In the genomic region with DNA sequence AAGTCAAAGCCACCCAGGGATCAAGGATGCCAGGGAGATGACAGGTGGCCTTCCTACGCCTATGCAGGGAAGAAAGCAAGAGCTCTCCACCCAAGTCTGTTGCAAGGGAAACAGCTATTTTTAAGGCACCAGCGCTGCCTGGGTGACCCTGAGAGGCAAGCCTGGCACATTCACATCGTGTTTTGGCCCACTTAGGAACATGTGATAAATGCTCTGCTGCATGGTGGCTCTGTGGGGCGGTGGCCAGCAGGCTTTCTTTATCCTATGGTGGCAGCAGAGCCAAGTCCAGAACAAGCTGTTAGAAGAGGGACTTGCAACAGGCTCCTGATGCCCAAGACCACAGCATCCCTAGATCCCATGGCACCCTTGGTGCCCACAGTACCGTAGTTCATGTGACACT, we compare ENCODE assay signal across 26 mouse cellular contexts. TPM values are rescaled to one million over a fixed set of nuclear protein-coding genes. Genes with fewer than 3 reads are reported as not detected.
A peak's percentile ranks its signal among the peaks of the same experiment; 100 is the strongest.
DNase-seq lines count a peak whose midpoint lies in the region; ATAC-seq and TF ChIP-seq lines count a peak whose summit lies in the region.
"Had no signal": no experiment of that assay in that cellular context is flagged by ENCODE, and none has a peak within 500 bp of the region (broad histone marks: within the 10 kb centered on the region; RNA-seq: fewer than 3 reads in every experiment).

No protein-coding gene starts in this region.

- no peak overlapping the region for H3K9ac ChIP-seq in heart, embryonic 12.5 days
- H3K9ac ChIP-seq in midbrain, embryonic 14.5 days (replicated peaks; ENCODE audit: low read length), result no peak overlapping the region
- no peak overlapping the region for H3K9ac ChIP-seq in intestine, postnatal 0 days (ENCODE audit: low read depth, low read length)
- H3K9ac ChIP-seq: embryonic facial prominence, embryonic 12.5 days; forebrain, embryonic 15.5 days; hindbrain, embryonic 14.5 days; liver, embryonic 12.5 days; liver, postnatal 0 days; midbrain, embryonic 13.5 days had no signal

- no peak overlapping the region for H3K4me3 ChIP-seq in heart, embryonic 12.5 days
- no peak overlapping the region for H3K4me3 ChIP-seq in midbrain, embryonic 10.5 days
- no peak overlapping the region for H3K4me3 ChIP-seq in midbrain, embryonic 14.5 days (replicated peaks; ENCODE audit: low read depth, low read length)
- no peak overlapping the region for H3K4me3 ChIP-seq in intestine, postnatal 0 days (ENCODE audit: low read depth, low read length)
- H3K4me3 ChIP-seq: embryonic facial prominence, embryonic 12.5 days; forebrain, embryonic 15.5 days; liver, embryonic 12.5 days; megakaryocyte, embryonic 14.5 days; midbrain, embryonic 13.5 days had no signal

- peaks cover 15% of the 10 kb centered on the region for H3K4me1 ChIP-seq in heart, embryonic 12.5 days (replicated peaks)
- H3K4me1 ChIP-seq in midbrain, embryonic 10.5 days, result peaks cover 49% of the 10 kb centered on the region
- peaks cover 24% of the 10 kb centered on the region for H3K4me1 ChIP-seq in midbrain, embryonic 14.5 days (ENCODE audit: control insufficient read depth, insufficient read depth, low read length)
- no peaks in the 10 kb centered on the region for H3K4me1 ChIP-seq in intestine, postnatal 0 days (replicated peaks; ENCODE audit: control insufficient read depth, insufficient read depth, low read length)
- H3K4me1 ChIP-seq: liver, embryonic 12.5 days had no signal

- intact Hi-C loops in heart, postnatal 10 days (cut with DNase I), result no loop called here

- DNase-seq in heart, adult 18-20 months, result peak; percentile 51 to 67
- DNase-seq in midbrain, embryonic 10.5 days (ENCODE audit: low spot score), result no peak
- DNase-seq in midbrain, embryonic 14.5 days, result no peak
- peak; percentile 49 to 58 for DNase-seq in heart, postnatal 10 days
- DNase-seq in thymus, postnatal 14 days, result no peak
- DNase-seq: adrenal gland, postnatal 25 days; cerebellum, adult 8-10 months; embryo, embryonic 11 days; gastrocnemius, postnatal 36 days; kidney, adult 11 months; kidney, postnatal 14 days; left cerebral cortex, postnatal 4 days; liver, postnatal 0 days; lung, postnatal 36 days; retina, postnatal 1 day; right cerebral cortex, postnatal 14 days; thymus, postnatal 36 days had no signal

- no peak overlapping the region for H3K27ac ChIP-seq in heart, embryonic 12.5 days (ENCODE audit: poor library complexity, severe bottlenecking)
- 0 out of 2 replicates have a peak overlapping the region, but pooled peaks have one; percentile 29 for H3K27ac ChIP-seq in midbrain, embryonic 10.5 days (replicated peaks)
- no peak overlapping the region for H3K27ac ChIP-seq in midbrain, embryonic 14.5 days (replicated peaks; ENCODE audit: low read depth, low read length)
- H3K27ac ChIP-seq in intestine, postnatal 0 days (ENCODE audit: low read depth, low read length), result no peak overlapping the region
- H3K27ac ChIP-seq: embryonic facial prominence, embryonic 12.5 days; forebrain, embryonic 15.5 days; hindbrain, embryonic 14.5 days; liver, embryonic 12.5 days; midbrain, embryonic 13.5 days had no signal

- H3K9me3 ChIP-seq in heart, embryonic 12.5 days (replicated peaks), result no peaks in the 10 kb centered on the region
- no peaks in the 10 kb centered on the region for H3K9me3 ChIP-seq in midbrain, embryonic 10.5 days (replicated peaks)
- H3K9me3 ChIP-seq in midbrain, embryonic 14.5 days (ENCODE audit: control insufficient read depth, low read length), result no peaks in the 10 kb centered on the region
- H3K9me3 ChIP-seq in intestine, postnatal 0 days (ENCODE audit: control insufficient read depth), result no peaks in the 10 kb centered on the region
- H3K9me3 ChIP-seq: embryonic facial prominence, embryonic 12.5 days; forebrain, embryonic 15.5 days; liver, embryonic 12.5 days; megakaryocyte, embryonic 14.5 days; midbrain, embryonic 13.5 days had no signal

- no peak for ATAC-seq in heart, embryonic 12.5 days (ENCODE audit: insufficient number of reproducible peaks, low FRiP score)
- ATAC-seq in midbrain, embryonic 14.5 days (ENCODE audit: low FRiP score, low TSS enrichment), result no peak
- ATAC-seq in intestine, postnatal 0 days, result no peak
- ATAC-seq: forebrain, embryonic 15.5 days; liver, embryonic 12.5 days; liver, postnatal 0 days; midbrain, embryonic 13.5 days had no signal

- peaks cover 12% of the 10 kb centered on the region for H3K27me3 ChIP-seq in heart, embryonic 12.5 days (replicated peaks)
- peaks cover 21% of the 10 kb centered on the region for H3K27me3 ChIP-seq in midbrain, embryonic 10.5 days (ENCODE audit: low read depth, poor library complexity, severe bottlenecking)
- no peaks in the 10 kb centered on the region for H3K27me3 ChIP-seq in midbrain, embryonic 14.5 days (ENCODE audit: control insufficient read depth, insufficient read depth, low read length)
- no peaks in the 10 kb centered on the region for H3K27me3 ChIP-seq in intestine, postnatal 0 days (replicated peaks; ENCODE audit: control insufficient read depth, insufficient read depth, low read length)
- H3K27me3 ChIP-seq: forebrain, embryonic 15.5 days; liver, embryonic 12.5 days; midbrain, embryonic 13.5 days had no signal

- no peak for TF ChIP-seq CTCF in intestine, postnatal 0 days (IDR thresholded peaks at IDR 0.05; ENCODE audit: low read depth)

- H3K36me3 ChIP-seq in heart, embryonic 12.5 days, result no peaks in the 10 kb centered on the region
- no peaks in the 10 kb centered on the region for H3K36me3 ChIP-seq in midbrain, embryonic 10.5 days
- H3K36me3 ChIP-seq in midbrain, embryonic 14.5 days (ENCODE audit: control insufficient read depth, insufficient read depth, low read length), result no peaks in the 10 kb centered on the region
- H3K36me3 ChIP-seq in intestine, postnatal 0 days (ENCODE audit: control insufficient read depth, insufficient read depth), result no peaks in the 10 kb centered on the region
- H3K36me3 ChIP-seq: embryonic facial prominence, embryonic 12.5 days; forebrain, embryonic 15.5 days; liver, embryonic 12.5 days; midbrain, embryonic 13.5 days had no signal

- no peak overlapping the region for H3K4me2 ChIP-seq in heart, embryonic 12.5 days
- H3K4me2 ChIP-seq in midbrain, embryonic 14.5 days (ENCODE audit: low read length), result no peak overlapping the region
- H3K4me2 ChIP-seq in intestine, postnatal 0 days (replicated peaks; ENCODE audit: low read depth), result no peak overlapping the region
- H3K4me2 ChIP-seq: embryonic facial prominence, embryonic 12.5 days; forebrain, embryonic 15.5 days; hindbrain, embryonic 14.5 days; liver, embryonic 12.5 days; midbrain, embryonic 13.5 days had no signal

- 51% methylated on average over 5 of the region's 5 CpGs for WGBS in heart, embryonic 12.5 days
- WGBS in midbrain, embryonic 10.5 days, result 83% methylated on average over 5 of the region's 5 CpGs
- 86% methylated on average over 5 of the region's 5 CpGs for WGBS in midbrain, embryonic 14.5 days
- 75% methylated on average over 5 of the region's 5 CpGs for WGBS in intestine, postnatal 0 days

RNA-seq across cellular contexts. Expression of a gene that starts 49.4 kb away (rescaled TPM):
- total RNA-seq in heart, adult 18-20 months (2021), result 1 to 10 TPM; 4.2 to 4.3 TPM
- 3.4 and 4.1 TPM in 2 replicates for polyA plus RNA-seq in heart, embryonic 12.5 days (2016; fragmentation: Nextera tagmentation; extraction: Ambion mirVana)
- 107 and 159 TPM in 2 replicates for polyA plus RNA-seq in midbrain, embryonic 10.5 days (2016; fragmentation: Nextera tagmentation; extraction: Ambion mirVana)
- 215 and 238 TPM in 2 replicates for polyA plus RNA-seq in midbrain, embryonic 14.5 days (2014; fragmentation: Nextera tagmentation; extraction: Ambion mirVana)
- 1 to 10 TPM; 2.8 to 3.3 TPM for total RNA-seq in heart, postnatal 10 days (2021)
- 4.5 and 4.7 TPM in 2 replicates for polyA plus RNA-seq in intestine, postnatal 0 days (2015; fragmentation: Nextera tagmentation; extraction: Ambion mirVana)
- total RNA-seq: monocyte, adult 5-6 weeks had no signal

Comparison
In these comparisons a context has a peak if more than half of its experiments do, and no peak if none do; other contexts are left out.
1. DNase-seq: peak in heart, adult 18-20 months (2 of 2) and heart, postnatal 10 days (2 of 2); none in midbrain, embryonic 10.5 days (single experiment), midbrain, embryonic 14.5 days (single experiment) and thymus, postnatal 14 days (single experiment).
2. RNA of a gene that starts 49.4 kb away (polyA plus RNA-seq): 215 to 238 TPM in midbrain, embryonic 14.5 days and 107 to 159 TPM in midbrain, embryonic 10.5 days; 4.5 to 4.7 TPM in intestine, postnatal 0 days and 3.4 to 4.1 TPM in heart, embryonic 12.5 days; every median in the first group is over 10 times any median in the second.